Mouse (Mus musculus) spleen, adult 2 months (tissue): ENCODE results near the gene Babam2.

Source experiments
- CTCF ChIP-seq: fragments of 200-500 bp; IDR thresholded peaks from 2 replicates; pipeline ENCODE4 v1.5.1; 2011; ENCODE audit warnings: mild to moderate bottlenecking, inconsistent platforms; ENCODE audit not compliant: insufficient read depth, insufficient read length, insufficient replicate concordance; ENCODE audit errors: extremely low read depth
- POLR2A ChIP-seq: fragments of 200-500 bp; IDR thresholded peaks from 2 replicates; pipeline ENCODE4 v1.6.1; 2011; ENCODE audit warnings: low read depth, low read length, inconsistent platforms

GRCm38 (mm10) chr5:31902891-31903290, 205.4 kb downstream of the Babam2 start:
- TF ChIP-seq POLR2A: no peak
- TF ChIP-seq CTCF: no peak
